In genomic region chr2:70508496-70508895, GRCm38 (mm10) we compare ENCODE assay signal across 10 mouse cellular contexts. TPM values are rescaled to one million over a fixed set of nuclear protein-coding genes. Genes with fewer than 3 reads are reported as not detected.
DNase-seq lines count a peak whose midpoint lies in the region; ATAC-seq and TF ChIP-seq lines count a peak whose summit lies in the region.
"Had no signal": no experiment of that assay in that cellular context is flagged by ENCODE, and none has a peak within 500 bp of the region (broad histone marks: within the 10 kb centered on the region; RNA-seq: fewer than 3 reads in every experiment).

Erich2 (plus strand) TSS chr2:70508819.

- H3K4me2 ChIP-seq in heart, embryonic 12.5 days = peak within 1 kb of the TSS; percentile 84
- H3K4me2 ChIP-seq in heart, embryonic 16.5 days (ENCODE audit: low read depth, low read length) = peak within 1 kb of the TSS; percentile 92
- H3K4me2 ChIP-seq in midbrain, embryonic 11.5 days = peak within 1 kb of the TSS; percentile 71

- in situ Hi-C loops in ES-E14 (cut with MboI; ENCODE audit: low sequenced_read_pairs in 2 of 2, unreplicated experiment in 2 of 2) = no loop called here

- intact Hi-C loops in left cerebral cortex, postnatal 4 days (cut with DNase I) = no loop called here

- H3K9ac ChIP-seq in heart, embryonic 12.5 days = peak within 1 kb of the TSS; percentile 66
- peak within 1 kb of the TSS; percentile 62 for H3K9ac ChIP-seq in ES-E14 (ENCODE audit: insufficient read depth, low read depth, low read length, poor library complexity, severe bottlenecking)
- H3K9ac ChIP-seq in heart, embryonic 16.5 days (ENCODE audit: low read length) = peak within 1 kb of the TSS; percentile 73
- peak within 1 kb of the TSS; percentile 57 for H3K9ac ChIP-seq in midbrain, embryonic 11.5 days (ENCODE audit: low read length)

- 19% methylated on average over 10 of the region's 10 CpGs for WGBS in heart, embryonic 12.5 days
- WGBS in heart, embryonic 16.5 days = 17% methylated on average over 10 of the region's 10 CpGs
- 8% methylated on average over 10 of the region's 10 CpGs for WGBS in midbrain, embryonic 11.5 days

- ATAC-seq in heart, embryonic 12.5 days (ENCODE audit: insufficient number of reproducible peaks, low FRiP score) = 0 out of 2 replicates have a peak, but pooled peaks have one; percentile 7
- no peak for ATAC-seq in heart, embryonic 16.5 days (replicated peaks; ENCODE audit: extremely low read depth, insufficient read depth, low FRiP score)
- ATAC-seq in midbrain, embryonic 11.5 days (ENCODE audit: low FRiP score) = no peak; the same call in 1 of the 2 replicates
- ATAC-seq: inflammation-experienced regulatory T-cells, adult 6 months had no signal

- H3K27ac ChIP-seq in heart, embryonic 12.5 days (ENCODE audit: poor library complexity, severe bottlenecking) = no peak within 1 kb of the TSS
- no peak within 1 kb of the TSS for H3K27ac ChIP-seq in ES-E14 (ENCODE audit: insufficient read depth, low read depth, low read length, poor library complexity, severe bottlenecking)
- H3K27ac ChIP-seq in heart, embryonic 16.5 days (ENCODE audit: low read length) = no peak within 1 kb of the TSS
- H3K27ac ChIP-seq in midbrain, embryonic 11.5 days (ENCODE audit: low read depth, low read length) = peak within 1 kb of the TSS; percentile 26; the same call in 1 of the 2 replicates

- H3K36me3 ChIP-seq in heart, embryonic 12.5 days = no peaks in the 10 kb centered on the region
- no peaks in the 10 kb centered on the region for H3K36me3 ChIP-seq in ES-E14 (ENCODE audit: control insufficient read depth, insufficient read depth, low read length, poor library complexity, severe bottlenecking)
- H3K36me3 ChIP-seq in heart, embryonic 16.5 days (ENCODE audit: control insufficient read depth, insufficient read depth) = no peaks in the 10 kb centered on the region
- H3K36me3 ChIP-seq in midbrain, embryonic 11.5 days (ENCODE audit: control insufficient read depth, insufficient read depth, low read length) = no peaks in the 10 kb centered on the region
- H3K36me3 ChIP-seq: G1E had no signal

- 0 out of 2 replicates have a peak, but pooled peaks cover 9% of the 10 kb centered on the region for H3K4me1 ChIP-seq in heart, embryonic 12.5 days (replicated peaks)
- H3K4me1 ChIP-seq in ES-E14 (ENCODE audit: control insufficient read depth in 2 of 2, insufficient read depth in 2 of 2, low read length in 2 of 2, poor library complexity in 1 of 2) = peaks cover 0 to 3% of the 10 kb centered on the region in 2 experiments; a peak in 2 of 4 replicates
- H3K4me1 ChIP-seq in heart, embryonic 16.5 days (ENCODE audit: control insufficient read depth, insufficient read depth, low read length) = peaks cover 4% of the 10 kb centered on the region
- peaks cover 18% of the 10 kb centered on the region for H3K4me1 ChIP-seq in midbrain, embryonic 11.5 days (ENCODE audit: control insufficient read depth, insufficient read depth, low read length)

- no peaks in the 10 kb centered on the region for H3K9me3 ChIP-seq in heart, embryonic 12.5 days (replicated peaks)
- H3K9me3 ChIP-seq in ES-E14 (ENCODE audit: control insufficient read depth, insufficient read depth, low read depth, low read length) = no peaks in the 10 kb centered on the region
- no peaks in the 10 kb centered on the region for H3K9me3 ChIP-seq in heart, embryonic 16.5 days (replicated peaks; ENCODE audit: control insufficient read depth, low read length)
- no peaks in the 10 kb centered on the region for H3K9me3 ChIP-seq in midbrain, embryonic 11.5 days (ENCODE audit: control insufficient read depth, low read length)
- H3K9me3 ChIP-seq: G1E had no signal

- no peak for DNase-seq in heart, adult 8-10 months (ENCODE audit: low spot score)
- DNase-seq in ES-E14 (ENCODE audit: low read depth, low spot score) = no peak
- no peak for DNase-seq in midbrain, embryonic 11.5 days (ENCODE audit: low spot score, missing footprints)
- DNase-seq in testis, postnatal 10 days (ENCODE audit: low spot score) = no peak
- no peak for DNase-seq in frontal cortex, postnatal 14 days (ENCODE audit: low spot score in 2 of 2)
- no peak for DNase-seq in left cerebral cortex, postnatal 4 days

- H3K27me3 ChIP-seq in heart, embryonic 12.5 days (replicated peaks) = peaks cover 9% of the 10 kb centered on the region; the same call in 1 of the 2 replicates
- H3K27me3 ChIP-seq in heart, embryonic 16.5 days (ENCODE audit: control insufficient read depth, insufficient read depth, low read length) = 0 out of 2 replicates have a peak, but pooled peaks cover 3% of the 10 kb centered on the region
- no peaks in the 10 kb centered on the region for H3K27me3 ChIP-seq in midbrain, embryonic 11.5 days (ENCODE audit: control insufficient read depth, insufficient read depth, low read length)

- H3K4me3 ChIP-seq in heart, embryonic 12.5 days = peak within 1 kb of the TSS; percentile 65
- peak within 1 kb of the TSS; percentile 77 to 81 for H3K4me3 ChIP-seq in ES-E14 (ENCODE audit: insufficient read depth in 1 of 2, low read depth in 1 of 2, low read length in 2 of 2, poor library complexity in 1 of 2, severe bottlenecking in 1 of 2)
- peak within 1 kb of the TSS; percentile 71 for H3K4me3 ChIP-seq in heart, embryonic 16.5 days (ENCODE audit: low read length)
- peak within 1 kb of the TSS; percentile 43 for H3K4me3 ChIP-seq in midbrain, embryonic 11.5 days (ENCODE audit: low read depth, low read length)

TF ChIP-seq in ES-E14, 5 proteins besides CTCF, POLR2A, EP300 and RAD21:
- TF ChIP-seq HCFC1 (IDR thresholded peaks at IDR 0.05; ENCODE audit: borderline replicate concordance, insufficient read depth, low read length) (no peak), ZC3H11A (IDR thresholded peaks at IDR 0.05; ENCODE audit: borderline replicate concordance, low read depth, low read length) (no peak)

RNA-seq across cellular contexts. Expression of gene Erich2, which starts in this region (rescaled TPM):
- 0.36 and 0.64 TPM in 2 replicates for polyA plus RNA-seq in heart, embryonic 12.5 days (2016; fragmentation: Nextera tagmentation; extraction: Ambion mirVana)
- under 1 TPM in 1 of 4 experiments, not detected in 3; 0.22 TPM for total RNA-seq in heart, adult 8-10 months (2022)
- 0.26 TPM in 1 of 2 replicates, not detected in the other for total RNA-seq in ES-E14 (2012; rRNA removed)
- 0.97 and 2.1 TPM in 2 replicates for polyA plus RNA-seq in heart, embryonic 16.5 days (2015; fragmentation: Nextera tagmentation; extraction: Ambion mirVana)
- polyA plus RNA-seq in midbrain, embryonic 11.5 days (2014; fragmentation: Nextera tagmentation; extraction: Ambion mirVana) = 2.7 and 3.0 TPM in 2 replicates
- 1 to 10 TPM; 1.6 to 3.9 TPM for total RNA-seq in left cerebral cortex, postnatal 4 days (2021)
- total RNA-seq: G1E had no signal
- polyA plus RNA-seq: G1E; inflammation-experienced regulatory T-cells, adult 6 months had no signal

Comparison
In these comparisons a context has a peak if more than half of its experiments do, and no peak if none do; other contexts are left out.
1. Peak in ATAC-seq, H3K4me3 ChIP-seq, H3K9ac ChIP-seq and H3K4me2 ChIP-seq in heart, embryonic 12.5 days; RNA of the gene not detected or under 1 TPM.